Mouse (Mus musculus) ES-E14 (cell line): ENCODE results near the gene Foxo1.

Experiments used
- CHD2 ChIP-seq: IDR thresholded peaks from 2 replicates; pipeline ENCODE4 v1.6.1; 2014; ENCODE audit warnings: mild to moderate bottlenecking, low read depth, low read length, inconsistent platforms
- HCFC1 ChIP-seq: IDR thresholded peaks from 2 replicates; pipeline ENCODE4 v1.6.1; 2012; ENCODE audit warnings: low read length, inconsistent platforms, borderline replicate concordance; ENCODE audit not compliant: insufficient read depth
- MAFK ChIP-seq: IDR thresholded peaks from 2 replicates; pipeline ENCODE4 v1.6.1; 2014; ENCODE audit warnings: mild to moderate bottlenecking, low read depth, low read length, inconsistent platforms; ENCODE audit not compliant: insufficient read depth
- ZC3H11A ChIP-seq: IDR thresholded peaks from 2 replicates; pipeline ENCODE4 v1.6.1; 2012; ENCODE audit warnings: low read depth, mild to moderate bottlenecking, inconsistent platforms, low read length, borderline replicate concordance
- ZNF384 ChIP-seq: IDR thresholded peaks from 2 replicates; pipeline ENCODE4 v1.6.1; 2012; ENCODE audit warnings: low read depth, low read length, inconsistent platforms

GRCm38 (mm10) chr3:52295688-52296087, 27.6 kb downstream of the Foxo1 start:
- TF ChIP-seq ZNF384 (no peak), MAFK (peak; percentile 54), ZC3H11A (no peak), CHD2 (no peak), HCFC1 (no peak)
